Mouse (Mus musculus) gastrocnemius, postnatal 36 days (tissue): Measurements from ENCODE around the gene Egln3. TPM values are rescaled to one million over a fixed set of nuclear protein-coding genes. Genes with fewer than 3 reads are reported as not detected.

Experiments used
- DNase-seq, 2 experiments: peaks; one replicate each; pipeline ENCODE4 v3.0.0; 2022
- intact Hi-C: fragments of 180-260 bp; cut with DNase I; formaldehyde crosslinking; loops from one replicate; pipeline ENCODE4 v1.15.1; 2025
- total RNA-seq, 2 experiments: library from RNA; stranded (reverse); gene quantifications; 2 replicates each; pipeline ENCODE4 v1.2.3; 2021

Gene Egln3
- total RNA-seq, 2 experiments from 2014 or later: 17.1 to 32.7 TPM

DNA sequence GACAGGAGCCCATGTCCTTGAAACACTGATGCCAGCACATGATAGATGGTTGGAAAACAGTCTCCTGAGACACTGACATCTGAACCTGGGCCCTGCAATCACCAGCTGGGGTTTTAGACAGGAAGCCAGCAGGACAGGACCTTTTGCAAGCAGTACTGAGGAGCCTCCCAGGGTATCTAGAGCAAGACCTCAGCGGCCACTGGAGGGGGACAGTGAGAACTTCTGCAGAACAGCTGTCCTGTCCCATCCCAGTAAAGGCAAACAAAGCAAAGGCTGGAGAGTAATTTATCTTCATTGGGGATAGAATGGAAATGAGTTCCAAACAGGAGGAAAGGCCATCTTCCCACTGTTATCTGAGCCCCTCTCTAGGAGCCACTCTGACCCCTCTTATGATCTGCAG lies 1.5 kb upstream of the Egln3 start:
- intact Hi-C loops: loop anchor here (10.0 kb wide), 1 partner anchor 200 kb away; no protein-coding TSS in a partner anchor
- peak; percentile 36 to 39 for DNase-seq

DNA sequence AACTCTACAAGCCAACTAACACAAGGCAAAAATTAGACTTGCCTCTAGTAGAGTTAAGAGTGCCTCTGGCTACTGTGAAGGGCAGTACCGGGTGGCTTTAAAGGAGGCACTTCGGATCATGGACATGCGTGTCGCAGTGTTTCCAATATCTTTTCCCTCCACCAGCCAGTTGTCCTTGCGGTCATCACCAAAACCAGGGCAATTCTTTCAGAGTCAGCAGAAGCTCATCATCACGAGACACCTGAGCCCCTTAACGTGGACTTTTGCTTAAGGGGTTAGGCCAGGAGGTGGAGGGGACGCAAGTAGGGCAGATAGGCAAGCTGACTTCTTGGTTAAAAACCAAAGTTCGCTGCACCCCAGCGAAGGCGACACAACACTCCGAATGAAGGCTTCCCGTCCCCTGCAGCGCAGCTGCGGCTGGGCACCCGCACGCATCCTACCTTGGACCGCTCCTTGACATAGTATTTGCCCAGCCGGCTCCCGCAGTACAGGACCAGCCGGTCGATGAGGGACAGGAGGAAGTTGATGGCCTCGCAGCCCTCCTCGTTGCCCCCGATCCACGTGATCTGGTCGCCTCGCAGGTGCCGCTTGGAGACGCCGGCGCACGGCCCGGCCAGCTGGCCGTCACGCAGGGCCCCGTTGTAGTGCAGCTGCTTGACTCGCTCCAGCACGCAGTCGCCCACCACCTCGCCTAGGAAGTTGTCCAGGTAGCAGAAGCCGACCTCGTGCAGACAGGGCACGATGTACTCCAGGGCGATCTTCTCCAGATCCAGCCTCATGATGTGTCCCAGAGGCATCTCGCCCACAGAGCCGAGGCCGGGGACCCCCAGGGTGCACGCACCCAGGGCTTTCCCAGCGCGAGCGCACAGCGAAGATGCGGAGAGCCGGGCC lies 650 bp downstream of the Egln3 start:
- peak; percentile 12 to 49 for DNase-seq
- intact Hi-C loops: loop anchor here (10.0 kb wide), 1 partner anchor 202 kb away; no protein-coding TSS in a partner anchor

DNA sequence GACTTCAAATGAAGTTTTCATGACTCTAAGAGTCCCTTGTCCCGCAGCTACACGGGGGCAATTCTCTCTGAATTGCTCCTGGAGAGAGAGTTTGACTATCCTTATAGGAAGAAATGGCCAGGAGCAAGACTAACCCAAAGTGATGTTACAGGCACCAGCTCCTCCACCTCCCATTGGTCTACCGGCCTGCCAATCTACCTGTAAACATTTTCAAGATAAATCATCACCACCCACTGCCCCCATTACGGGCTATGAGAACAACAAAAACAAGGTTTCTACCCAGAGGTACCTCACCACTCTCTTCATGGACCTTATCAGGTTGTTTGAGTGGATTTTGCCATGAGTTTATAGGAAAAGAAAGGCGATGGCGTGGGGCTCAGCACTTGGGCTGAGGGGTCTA lies 1.4 kb downstream of the Egln3 start:
- intact Hi-C loops: loop anchor here (10.0 kb wide), 1 partner anchor 203 kb away; no protein-coding TSS in a partner anchor
- no peak for DNase-seq

DNA sequence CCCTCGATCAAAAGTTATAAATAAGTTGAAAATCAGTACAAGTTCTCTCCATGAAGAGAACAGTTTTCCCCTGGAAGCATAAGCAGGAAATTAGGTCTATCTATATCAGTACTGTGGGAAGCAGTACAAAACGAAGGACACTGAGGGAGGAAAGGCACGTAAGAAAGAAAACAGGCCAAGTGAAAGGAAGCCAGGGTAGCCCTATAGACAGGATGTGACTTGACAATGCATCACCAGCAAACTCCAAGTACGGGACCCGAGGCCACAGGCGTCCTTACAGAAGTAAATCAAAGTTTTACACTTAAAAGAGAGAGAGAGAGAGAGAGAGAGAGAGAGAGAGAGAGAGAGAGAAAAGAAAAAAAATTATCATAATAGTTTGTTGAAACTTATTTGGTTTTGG lies 2.8 kb downstream of the Egln3 start:
- intact Hi-C loops: loop anchor here (10.0 kb wide), 1 partner anchor 204 kb away; no protein-coding TSS in a partner anchor
- DNase-seq: no peak

DNA sequence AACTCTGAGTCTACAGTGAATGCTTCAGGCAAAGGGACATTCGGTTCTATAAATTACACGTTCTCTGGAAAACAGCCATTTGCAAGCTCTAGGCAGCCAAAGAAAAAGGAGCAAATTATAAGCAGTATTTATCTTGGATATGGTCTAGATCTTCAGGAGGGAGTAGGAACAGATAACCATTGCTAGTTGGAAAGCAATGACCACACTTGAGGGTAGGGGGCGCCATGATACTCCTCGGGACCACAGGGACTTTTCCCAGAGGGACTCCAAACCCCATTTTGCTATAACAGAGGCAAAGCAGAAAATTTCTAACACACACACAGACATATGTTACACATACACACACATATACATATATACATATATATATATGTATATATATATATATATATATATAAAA lies 3.5 kb downstream of the Egln3 start:
- no peak for DNase-seq
- intact Hi-C loops: loop anchor here (10.0 kb wide), 1 partner anchor 205 kb away; no protein-coding TSS in a partner anchor

DNA sequence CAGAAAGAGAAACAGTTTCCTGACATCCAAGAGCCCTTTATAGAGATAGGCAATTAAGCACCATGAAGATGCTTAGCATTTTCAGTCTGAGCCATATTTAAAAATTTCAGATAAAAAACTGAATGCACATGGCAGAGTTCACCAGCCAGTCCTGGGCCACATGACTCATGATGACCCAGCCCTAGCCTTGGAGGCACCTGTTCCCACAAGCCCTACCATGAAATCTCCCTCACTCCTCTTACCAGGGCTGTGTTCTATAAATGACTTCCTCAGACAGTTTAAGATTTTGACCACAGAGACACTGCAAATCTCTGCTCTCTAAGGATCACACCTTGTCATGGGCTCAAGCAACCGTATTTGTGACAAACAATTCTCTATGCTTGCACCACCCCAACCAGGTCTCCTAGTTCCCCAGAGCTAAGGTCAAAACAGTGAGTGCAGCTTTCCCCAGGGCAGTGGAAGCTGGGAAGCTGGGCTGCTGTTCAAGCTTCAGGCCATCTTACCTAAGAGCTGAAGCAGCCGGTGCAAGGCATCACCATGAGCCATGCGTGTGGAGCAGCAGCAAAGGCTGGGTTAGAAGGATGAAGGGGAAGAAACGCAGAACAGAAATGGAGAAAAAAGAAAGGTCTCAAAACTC lies 5.3 kb downstream of the Egln3 start:
- DNase-seq: no peak
- intact Hi-C loops: no loop called here

DNA sequence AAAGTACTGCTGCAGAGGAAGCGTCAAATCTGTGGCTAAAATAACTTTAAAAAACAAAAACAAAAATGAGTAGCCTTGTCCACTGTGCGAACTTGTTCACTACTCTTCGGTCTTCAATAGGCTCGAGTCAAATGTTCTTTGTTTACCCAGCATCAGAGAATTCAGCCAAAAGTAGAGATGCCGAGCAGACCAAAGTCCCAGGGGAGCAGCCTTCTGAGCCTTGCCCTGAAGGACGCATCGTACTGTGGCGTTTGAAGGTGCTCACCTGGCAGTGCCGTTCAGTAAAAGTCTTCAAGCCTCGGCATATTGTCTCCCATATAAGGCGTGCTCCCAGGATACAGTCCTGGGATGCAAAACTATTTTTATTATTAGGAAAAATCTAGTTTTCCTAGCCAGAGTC lies 5.8 kb downstream of the Egln3 start:
- no peak for DNase-seq
- intact Hi-C loops: no loop called here

DNA sequence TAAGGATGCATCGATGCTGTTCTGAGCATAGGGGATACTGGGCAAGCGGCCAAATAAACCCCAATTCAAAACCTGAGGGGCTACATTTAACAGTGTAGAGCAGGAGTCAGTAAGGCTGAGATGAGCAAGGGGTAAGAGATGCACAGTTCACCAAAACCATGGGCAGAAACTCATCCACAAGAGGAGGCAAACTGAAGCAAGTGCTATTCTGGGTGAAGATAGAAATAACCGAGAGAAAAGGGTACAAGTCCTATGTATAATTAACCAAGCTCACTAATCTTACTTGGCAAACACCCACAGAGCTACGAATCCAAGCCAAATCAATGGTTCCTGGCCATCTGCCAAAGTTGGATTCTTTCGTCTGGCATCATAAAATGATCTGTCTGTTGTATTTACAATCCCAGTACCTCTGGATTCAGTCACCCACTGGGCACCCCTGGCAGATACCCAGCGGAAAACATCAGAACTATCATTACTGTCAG lies 6.3 kb downstream of the Egln3 start:
- intact Hi-C loops: no loop called here

DNA sequence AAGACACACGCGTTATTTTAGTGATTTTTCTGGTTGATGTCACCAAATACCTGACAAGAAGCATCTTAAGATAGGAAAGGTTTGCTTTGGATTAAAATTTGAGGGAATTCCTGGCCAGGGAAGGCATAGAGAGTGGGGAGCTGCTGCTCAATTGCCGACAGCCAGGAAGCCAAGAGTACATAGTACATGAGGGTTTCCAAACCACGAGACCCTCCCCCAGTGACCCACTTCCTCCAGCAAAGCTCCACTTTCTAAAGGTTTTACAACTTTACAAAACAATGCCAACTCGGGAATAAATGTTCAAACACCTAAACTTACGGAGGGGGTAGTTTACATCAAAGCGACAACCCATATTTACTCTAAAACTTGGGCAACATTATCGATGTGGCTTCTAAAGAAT lies 6.8 kb downstream of the Egln3 start:
- DNase-seq: no peak
- intact Hi-C loops: no loop called here

More for the DNA sequence above, 6.3 kb downstream of the Egln3 start:
- no peak for DNase-seq

DNA sequence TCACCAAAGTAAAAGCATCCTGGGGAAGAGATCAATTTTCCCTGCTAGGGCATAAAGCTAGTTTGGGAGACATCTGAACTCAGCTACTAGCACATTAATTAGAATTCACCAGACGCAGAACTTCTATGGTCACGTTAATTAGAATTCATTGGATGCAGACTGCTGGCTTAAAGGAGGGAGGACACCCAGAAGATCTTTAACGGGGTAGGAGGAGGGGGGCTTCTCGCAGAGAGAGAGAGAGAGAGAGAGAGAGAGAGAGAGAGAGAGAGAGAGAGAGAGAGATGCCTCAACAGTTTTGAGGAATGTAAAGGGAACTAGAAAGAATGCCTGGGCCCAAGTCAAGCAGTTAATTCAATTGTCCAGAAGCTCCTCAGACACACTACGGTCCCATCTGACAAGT lies 9.5 kb downstream of the Egln3 start:
- intact Hi-C loops: loop anchor here (5.0 kb wide), 1 partner anchor 298 kb away; no protein-coding TSS in a partner anchor
- no peak for DNase-seq

DNA sequence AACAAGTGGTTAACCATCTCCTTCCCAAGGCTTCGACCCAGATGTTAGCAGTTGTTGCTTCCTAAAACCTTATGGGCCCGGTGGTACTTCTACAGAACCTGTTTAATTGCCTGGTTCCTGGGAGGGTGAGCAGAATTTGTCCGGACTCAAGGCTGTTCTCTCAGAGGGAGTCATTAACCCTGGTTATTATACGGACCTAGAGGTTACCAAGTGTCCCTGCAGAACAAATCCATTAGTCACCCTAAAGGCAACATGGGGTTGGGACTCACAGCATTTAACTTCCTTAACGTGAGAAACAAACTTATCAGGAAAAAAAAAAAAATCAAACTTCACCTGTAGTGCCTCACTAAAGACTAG lies 11.4 kb downstream of the Egln3 start:
- intact Hi-C loops: loop anchor here (5.0 kb wide), 1 partner anchor 300 kb away; no protein-coding TSS in a partner anchor
- DNase-seq: no peak

DNA sequence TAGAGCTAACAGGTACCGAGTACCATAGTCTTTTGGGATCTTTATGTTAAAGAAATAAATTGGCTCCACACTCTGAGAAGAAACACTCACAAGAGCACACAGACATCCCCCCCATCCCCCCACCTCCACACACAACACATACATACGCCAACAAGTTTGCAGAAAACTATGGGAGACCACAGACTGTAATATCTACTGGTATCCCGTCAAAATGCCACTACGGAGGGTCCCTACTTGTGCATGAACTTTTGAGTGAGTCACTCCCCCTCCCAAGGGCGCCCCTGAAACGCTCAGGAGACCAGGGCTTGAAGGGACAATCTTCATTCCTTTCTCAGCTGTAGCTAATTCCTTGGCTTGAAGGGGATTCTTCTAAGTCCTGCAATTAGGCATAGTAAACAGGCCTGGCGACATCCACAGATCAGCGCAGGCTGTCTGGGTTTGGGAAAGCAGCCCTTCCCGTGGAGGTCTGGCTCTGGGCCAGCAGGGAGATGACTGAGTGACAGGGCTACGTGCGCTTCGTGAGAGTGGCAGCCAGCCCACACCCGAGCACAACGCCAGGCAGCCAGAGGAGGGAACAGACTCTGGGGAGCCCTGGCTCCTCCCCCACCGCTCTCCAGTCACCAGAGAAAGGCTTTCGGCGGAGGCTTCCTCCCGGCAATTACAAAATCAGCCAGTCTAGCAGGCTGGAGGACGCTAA lies 11.9 kb downstream of the Egln3 start:
- DNase-seq: peak; percentile 77 to 85
- intact Hi-C loops: loop anchor here (5.0 kb wide), 1 partner anchor 301 kb away; no protein-coding TSS in a partner anchor

DNA sequence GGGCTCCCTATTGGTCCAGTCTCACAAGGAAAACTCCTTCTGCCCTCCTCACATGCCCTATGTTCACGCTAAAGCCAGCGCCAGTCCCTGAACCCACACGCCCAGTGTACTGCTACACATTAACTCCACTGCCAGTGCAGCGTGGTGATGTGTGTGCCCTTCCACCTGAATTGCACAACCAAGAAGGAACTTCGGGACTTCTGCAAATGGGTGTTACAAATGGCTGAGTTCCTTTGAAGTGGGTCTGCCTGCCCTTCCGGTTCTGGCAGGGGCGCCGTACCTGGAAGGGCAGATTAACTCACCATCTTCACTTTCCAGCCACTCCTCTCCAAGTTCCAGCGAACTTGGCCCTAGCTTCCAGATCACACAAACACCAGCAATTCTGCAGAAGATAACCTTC lies 12.5 kb downstream of the Egln3 start:
- intact Hi-C loops: loop anchor here (5.0 kb wide), 1 partner anchor 301 kb away; no protein-coding TSS in a partner anchor
- DNase-seq: no peak

DNA sequence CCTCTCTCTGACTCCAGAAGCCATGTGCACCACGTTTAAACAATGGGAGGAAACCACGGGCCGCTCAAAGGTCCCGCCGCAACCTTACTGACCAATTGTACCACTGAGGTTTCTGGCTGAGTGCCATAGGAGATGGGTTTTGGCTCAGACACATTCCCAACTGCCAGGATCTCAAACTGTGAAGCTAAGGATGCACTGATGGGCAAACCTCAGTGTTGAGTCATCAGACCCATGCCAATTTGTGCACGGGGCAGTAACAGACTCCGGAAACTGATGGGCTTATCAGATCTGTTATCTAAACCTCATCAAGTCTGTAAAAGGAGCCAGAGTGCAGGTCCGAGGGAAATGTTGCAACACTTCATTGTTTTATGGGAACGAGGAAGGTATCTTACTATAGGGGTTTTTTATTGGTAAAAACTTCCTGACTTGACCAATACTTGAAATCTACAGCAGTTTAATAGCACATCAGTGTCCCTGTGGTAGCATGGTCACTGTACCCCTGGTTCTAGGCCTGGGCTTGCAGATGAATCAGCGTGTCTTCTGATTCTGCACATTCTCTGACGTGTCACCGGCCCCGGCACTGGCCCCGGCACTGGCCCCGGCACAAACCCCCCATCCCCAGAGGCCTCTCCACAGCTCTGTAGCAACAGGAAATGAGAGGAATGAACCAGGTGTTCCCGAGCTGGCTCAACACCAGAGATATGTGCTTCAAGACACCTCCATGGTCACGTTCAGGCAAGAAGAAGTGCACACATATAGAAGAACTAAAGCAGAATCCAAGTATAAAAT lies 15.7 kb downstream of the Egln3 start:
- no peak for DNase-seq
- intact Hi-C loops: no loop called here

DNA sequence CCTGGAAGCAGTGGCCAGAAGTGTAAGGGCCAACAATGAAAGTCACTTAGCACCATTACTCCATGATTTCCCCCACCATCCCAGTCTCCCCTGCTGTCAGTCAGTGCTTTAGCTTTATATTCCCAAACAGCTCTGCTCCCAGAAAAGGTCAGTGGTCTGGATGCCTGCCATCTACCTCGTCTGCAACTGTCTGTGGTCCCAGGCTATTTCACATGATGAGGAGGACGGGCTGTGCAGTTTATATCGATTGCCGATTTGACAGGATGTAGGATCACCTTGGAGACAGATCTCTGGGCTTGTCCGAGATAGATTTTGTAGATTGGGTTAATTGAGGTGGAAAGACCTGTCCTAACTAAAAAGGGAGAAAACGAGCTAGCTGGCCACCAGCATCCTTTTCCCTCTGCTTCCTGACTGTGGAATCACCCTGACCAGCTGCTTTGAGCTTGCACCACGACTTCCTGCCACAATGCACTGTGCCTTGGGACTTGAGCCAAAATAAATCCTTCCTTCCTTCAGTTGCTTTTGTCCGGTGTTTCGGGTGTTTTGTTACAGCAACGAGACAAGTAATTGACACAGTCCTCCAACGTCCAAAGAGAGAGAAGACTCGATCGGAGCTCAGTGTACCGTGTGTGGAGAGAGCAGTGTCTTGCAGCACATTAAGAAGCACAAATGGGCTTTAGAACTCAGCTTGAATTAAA lies 16.6 kb downstream of the Egln3 start:
- intact Hi-C loops: no loop called here

DNA sequence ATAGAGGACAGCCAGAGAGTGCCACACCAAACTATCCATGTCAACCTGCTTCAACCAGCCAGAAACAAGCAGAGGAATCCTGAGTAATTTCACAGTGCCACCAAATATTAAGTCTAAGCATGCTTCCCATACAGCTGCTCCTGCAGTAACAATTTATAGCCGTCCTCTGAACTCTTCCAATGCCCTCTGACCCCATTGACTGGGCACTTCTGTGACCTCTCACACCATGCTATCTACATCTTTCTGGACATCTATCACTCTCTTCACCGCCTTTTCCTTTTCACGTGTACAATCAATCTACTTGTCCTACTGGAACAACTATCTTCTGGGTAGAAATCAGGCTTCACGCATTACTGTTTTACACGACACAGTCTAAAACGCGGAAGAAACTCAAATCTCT lies 19.4 kb downstream of the Egln3 start:
- no peak for DNase-seq

More for the DNA sequence above, 16.6 kb downstream of the Egln3 start:
- DNase-seq: no peak

DNA sequence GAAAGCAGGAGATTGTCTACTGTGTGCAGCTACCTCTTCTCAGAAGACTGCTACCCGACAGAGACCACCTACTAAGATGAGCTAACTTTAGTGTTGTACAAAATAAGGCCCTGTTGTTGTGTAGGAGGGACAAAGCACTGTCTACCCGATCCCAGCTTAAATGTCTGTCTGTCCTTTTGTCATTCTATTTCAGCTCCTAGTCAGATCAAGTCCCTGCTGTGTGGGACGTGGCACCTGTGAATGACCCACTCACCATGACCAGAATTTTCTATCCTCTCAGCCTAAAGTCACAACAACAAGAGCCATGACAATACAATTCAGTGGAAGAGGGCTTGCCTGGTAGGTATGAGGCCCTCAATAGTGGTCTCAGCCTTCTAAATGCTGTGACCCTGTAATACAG lies 25.3 kb downstream of the Egln3 start:
- intact Hi-C loops: no loop called here
- DNase-seq: no peak

More for the DNA sequence above, 19.4 kb downstream of the Egln3 start:
- intact Hi-C loops: no loop called here

DNA sequence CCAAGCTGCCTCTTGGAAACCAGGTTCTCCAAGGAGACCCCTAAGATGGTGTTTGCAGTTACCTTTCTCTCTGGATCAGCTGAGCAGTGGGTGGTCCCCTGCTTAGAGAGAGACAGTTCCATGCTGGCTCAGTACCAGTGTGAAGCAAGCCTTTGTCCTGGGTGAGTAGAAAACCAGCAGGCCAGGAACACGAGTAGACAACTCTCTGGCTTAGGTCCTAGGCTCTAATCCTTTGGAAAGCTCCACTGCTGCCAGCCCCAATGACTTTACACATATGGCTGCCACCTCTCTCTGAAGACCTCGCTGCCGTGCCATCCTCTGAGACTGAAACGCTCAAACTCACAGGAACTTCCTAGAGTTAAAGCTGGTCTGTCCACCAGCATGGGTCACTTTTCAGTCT lies 34.9 kb downstream of the Egln3 start:
- intact Hi-C loops: no loop called here
- no peak for DNase-seq

DNA sequence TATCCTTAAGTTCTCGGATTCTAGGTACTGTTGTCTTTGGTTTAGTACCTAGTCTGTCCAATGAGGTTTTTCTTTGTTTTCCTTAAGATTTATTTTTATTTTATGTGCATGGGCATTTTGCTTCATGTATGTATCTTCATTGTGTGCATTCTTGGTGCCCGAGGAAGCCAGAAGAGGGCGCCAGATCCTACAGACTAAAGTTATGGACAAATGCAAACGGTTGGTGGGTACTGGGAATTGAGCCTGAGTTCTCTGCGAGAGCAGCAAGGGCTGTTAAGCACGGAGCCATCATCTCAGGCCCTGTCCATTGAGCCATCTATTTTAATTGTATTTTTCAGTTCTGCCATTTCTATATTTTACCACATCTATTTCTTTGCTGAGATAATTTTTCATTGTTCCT lies 35.9 kb downstream of the Egln3 start:
- DNase-seq: no peak
- intact Hi-C loops: no loop called here
